Mouse (Mus musculus): ENCODE data around the gene Jade2.
"Not testable (repeated sequence)": the region's sequence is repeated elsewhere in the genome, so short reads cannot be mapped to it uniquely, and the experiment has no call there.

Gene Jade2

DNA sequence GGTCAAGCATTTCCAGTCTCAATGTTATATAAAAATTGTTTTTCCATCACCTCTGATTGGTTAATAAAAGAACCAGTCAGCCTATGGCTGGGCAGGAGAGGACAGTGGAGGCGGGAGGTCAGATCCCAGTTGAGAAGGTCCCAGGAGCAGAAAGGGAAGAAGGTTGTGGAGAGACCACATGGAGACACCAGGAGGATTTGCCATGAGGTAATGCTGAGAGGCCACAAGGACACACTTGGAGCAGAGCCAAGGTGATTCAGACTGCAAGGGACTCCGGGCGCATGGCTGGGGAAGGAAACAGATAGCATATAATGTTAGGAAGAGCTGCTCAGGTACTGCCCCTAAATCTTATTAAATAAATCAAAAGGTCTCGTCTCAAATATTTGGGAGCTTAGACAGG, 61.2 kb downstream of the Jade2 start:
- DNase-seq (ENCODE audit: low spot score in 2 of 2) = no peak

- no peak for DNase-seq (ENCODE audit: low spot score in 2 of 2)
Observed at GRCm38 (mm10) chr11:51790662-51791061, 66.8 kb downstream of the Jade2 start.

DNA sequence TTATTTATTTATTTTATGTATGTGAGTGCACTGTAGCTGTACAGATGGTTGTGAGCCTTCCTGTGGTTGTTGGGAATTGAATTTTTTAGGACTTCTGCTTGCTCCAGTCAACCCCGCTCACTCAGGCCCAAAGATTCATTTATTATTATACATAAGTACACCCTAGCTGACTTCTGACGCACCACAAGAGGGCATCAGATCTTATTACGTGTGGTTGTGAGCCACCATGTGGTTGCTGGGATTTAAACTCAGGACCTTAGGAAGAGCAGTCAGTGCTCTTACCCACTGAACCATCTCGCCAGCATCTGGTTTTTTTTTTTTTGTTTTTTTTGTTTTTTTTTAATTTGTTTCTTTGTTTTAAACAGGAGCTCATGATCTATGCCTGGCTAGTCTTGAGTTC, 67.7 kb downstream of the Jade2 start:
- DNase-seq (ENCODE audit: low spot score in 2 of 2) = not testable (repeated sequence)

DNA sequence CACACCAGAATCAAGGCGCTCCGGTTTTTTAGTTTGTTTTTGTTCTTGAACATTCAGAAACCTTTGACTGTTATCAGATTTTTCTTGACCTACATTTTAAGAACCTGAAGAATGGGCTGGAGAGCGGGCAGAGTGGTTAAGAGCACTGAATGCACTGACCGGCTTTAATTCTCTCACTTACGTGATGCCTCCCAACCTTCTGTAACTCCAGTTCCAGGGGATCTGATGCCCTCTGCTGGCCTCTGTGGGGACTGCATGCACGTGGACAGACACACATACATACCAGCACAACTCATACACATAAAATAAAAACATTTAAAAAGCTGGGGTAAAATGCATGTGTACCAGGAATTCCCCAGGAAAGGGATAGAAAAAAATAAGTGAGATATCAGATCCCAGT, 71.5 kb downstream of the Jade2 start:
- DNase-seq (ENCODE audit: low spot score in 2 of 2) = peak; percentile 44 to 59

GRCm38 (mm10) chr11:51782721-51783120, 74.7 kb downstream of the Jade2 start:
- DNase-seq (ENCODE audit: low spot score in 2 of 2) = no peak

- DNase-seq (ENCODE audit: low spot score in 2 of 2) = no peak
Observed at GRCm38 (mm10) chr11:51780773-51781267, 76.6 kb downstream of the Jade2 start.

DNA sequence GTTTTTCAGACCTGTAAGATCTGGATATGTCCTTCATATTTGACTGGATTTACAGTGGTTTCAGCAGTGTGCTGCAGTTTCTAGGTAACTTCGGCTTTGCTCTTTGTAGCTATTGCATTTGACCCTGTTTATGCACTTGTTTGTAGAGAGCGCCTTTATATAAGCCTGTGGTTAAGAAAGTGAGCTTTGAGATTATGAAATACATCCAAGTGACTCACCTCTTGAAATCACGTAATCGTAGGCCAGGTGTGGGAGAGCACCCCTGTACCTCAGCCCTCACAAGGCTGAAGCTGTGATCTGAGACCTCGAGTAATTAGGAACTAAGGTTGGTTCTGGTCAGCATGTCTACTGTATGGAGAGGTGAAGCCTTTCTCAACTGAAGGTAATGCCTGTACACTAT, 80.0 kb downstream of the Jade2 start:
- no peak for DNase-seq (ENCODE audit: low spot score in 2 of 2)

GRCm38 (mm10) chr11:51775507-51775906, 81.9 kb downstream of the Jade2 start:
- DNase-seq (ENCODE audit: low spot score in 2 of 2) = no peak

- no peak for DNase-seq (ENCODE audit: low spot score in 2 of 2)
Observed at GRCm38 (mm10) chr11:51768296-51768695, 89.2 kb downstream of the Jade2 start.

GRCm38 (mm10) chr11:51767579-51768220, 89.8 kb downstream of the Jade2 start:
- DNase-seq (ENCODE audit: low spot score in 2 of 2) = no peak

- no peak for DNase-seq (ENCODE audit: low spot score in 2 of 2)
Observed at GRCm38 (mm10) chr11:51764816-51765215, 92.6 kb downstream of the Jade2 start.

GRCm38 (mm10) chr11:51763955-51764354, 93.5 kb downstream of the Jade2 start:
- no peak for DNase-seq (ENCODE audit: low spot score in 2 of 2)
